ENCODE assay signal across 9 mouse cellular contexts in genomic region chr11:80872509-80873474, GRCm38 (mm10). TPM values are rescaled to one million over a fixed set of nuclear protein-coding genes. Genes with fewer than 3 reads are reported as not detected.
DNase-seq lines count a peak whose midpoint lies in the region; ATAC-seq and TF ChIP-seq lines count a peak whose summit lies in the region.
"Had no signal": no experiment of that assay in that cellular context is flagged by ENCODE, and none has a peak within 500 bp of the region (broad histone marks: within the 10 kb centered on the region; RNA-seq: fewer than 3 reads in every experiment).

No protein-coding gene starts in this region.

- TF ChIP-seq POLR2A in testis, adult 2 months (IDR thresholded peaks at IDR 0.05; ENCODE audit: control insufficient read depth, low read depth, low read length), result no peak

- H3K36me3 ChIP-seq in testis, adult 2 months (ENCODE audit: control insufficient read depth, insufficient read depth, low read length), result no peaks in the 10 kb centered on the region

- peak; percentile 91; the same call in 1 of the 2 replicates for TF ChIP-seq CTCF in testis, adult 2 months (IDR thresholded peaks at IDR 0.05; ENCODE audit: control insufficient read depth, insufficient read depth, insufficient replicate concordance, low read depth, low read length)

- H3K4me1 ChIP-seq in testis, adult 2 months (ENCODE audit: control insufficient read depth, insufficient read depth, low read length), result no peaks in the 10 kb centered on the region

- no peak overlapping the region for H3K27ac ChIP-seq in testis, adult 2 months (ENCODE audit: control insufficient read depth, insufficient read depth, low read depth, low read length)

- no peaks in the 10 kb centered on the region for H3K27me3 ChIP-seq in testis, adult 2 months (ENCODE audit: control insufficient read depth, insufficient read depth, low read length)

- no peak for DNase-seq in frontal cortex, postnatal 14 days (ENCODE audit: low spot score in 2 of 2)
- DNase-seq in MEL-GATA-1-ER (ENCODE audit: extremely low read depth, low read depth), result peak; percentile 78
- peak; percentile 64 for DNase-seq in cerebellum, adult 8-10 months
- DNase-seq in layer of hippocampus, adult 8-10 months (ENCODE audit: low spot score in 2 of 2), result peak; percentile 47 to 49
- peak; percentile 5 to 27 for DNase-seq in monocyte, adult 2 months (ENCODE audit: low read depth in 1 of 2, low spot score in 2 of 2)

- 0 out of 2 replicates have a peak, but pooled peaks have one; percentile 18 for ATAC-seq in frontal cortex, adult (ENCODE audit: low TSS enrichment)
- peak; percentile 67 for ATAC-seq in granulocyte monocyte progenitor cell, adult 5-6 weeks (replicated peaks; ENCODE audit: poor library complexity, severe bottlenecking)

- no peak overlapping the region for H3K4me3 ChIP-seq in testis, adult 2 months (ENCODE audit: control insufficient read depth, low read depth, low read length)

RNA-seq across cellular contexts. Expression of gene Spaca3, which starts 14.6 kb away (rescaled TPM):
- total RNA-seq in granulocyte monocyte progenitor cell, adult 5-6 weeks (2014; fragmentation: Nextera tagmentation), result not detected in 2 replicates
- not detected in 2 replicates for total RNA-seq in granulocyte monocyte progenitor cell, adult 5-6 weeks (2017)
- not detected for total RNA-seq in layer of hippocampus, adult 8-10 months (2022)
- 490 and 494 TPM in 2 replicates for polyA plus RNA-seq in testis, adult 2 months (2012; rRNA removed)
- polyA plus RNA-seq: lung, embryonic 16.5 days had no signal

Comparison
In these comparisons a context has a peak if more than half of its experiments do, and no peak if none do; other contexts are left out.
1. DNase-seq: peak in MEL-GATA-1-ER (single experiment), cerebellum, adult 8-10 months (single experiment), layer of hippocampus, adult 8-10 months (2 of 2) and monocyte, adult 2 months (2 of 2); none in frontal cortex, postnatal 14 days (0 of 2).